Mouse (Mus musculus): ENCODE measurements around the gene Gm11111. TPM values are rescaled to one million over a fixed set of nuclear protein-coding genes. Genes with fewer than 3 reads are reported as not detected.

Gm11111 gene
- polyA plus RNA-seq, 1 experiment = not detected

DNA sequence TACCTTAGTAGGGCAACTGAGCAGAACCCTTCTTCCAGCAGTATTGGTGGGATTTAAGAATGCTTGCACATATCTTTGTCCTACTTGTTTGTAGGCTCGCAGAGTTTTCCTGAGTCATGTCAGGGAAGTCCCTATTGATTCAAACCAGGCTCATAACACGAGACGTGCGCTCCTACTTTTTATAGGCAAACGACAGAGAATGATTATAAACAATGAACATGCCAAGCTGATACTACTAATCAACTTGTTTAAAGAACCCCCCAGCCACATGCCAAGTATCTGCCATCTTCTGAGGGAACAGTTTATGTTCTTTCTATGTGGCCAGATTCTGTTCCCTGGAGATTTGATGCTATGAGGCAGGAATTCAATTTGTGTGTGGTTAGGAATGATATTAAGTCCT, 28.3 kb downstream of the Gm11111 start:
- H3K4me3 ChIP-seq (ENCODE audit: control insufficient read depth, low read depth, low read length) = no peak overlapping the region
- no peaks in the 10 kb centered on the region for H3K27me3 ChIP-seq (ENCODE audit: control insufficient read depth, insufficient read depth, low read length)
- no peak overlapping the region for H3K27ac ChIP-seq (ENCODE audit: control insufficient read depth, insufficient read depth, low read depth, low read length)
- H3K36me3 ChIP-seq (ENCODE audit: control insufficient read depth, insufficient read depth, low read length) = no peaks in the 10 kb centered on the region
- H3K4me1 ChIP-seq (ENCODE audit: control insufficient read depth, insufficient read depth, low read length) = peaks cover 2% of the 10 kb centered on the region; the same call in 1 of the 2 replicates
- no peak for TF ChIP-seq POLR2A (IDR thresholded peaks at IDR 0.05; ENCODE audit: control insufficient read depth, low read depth, low read length)
- TF ChIP-seq CTCF (IDR thresholded peaks at IDR 0.05; ENCODE audit: control insufficient read depth, insufficient read depth, insufficient replicate concordance, low read depth, low read length) = no peak

DNA sequence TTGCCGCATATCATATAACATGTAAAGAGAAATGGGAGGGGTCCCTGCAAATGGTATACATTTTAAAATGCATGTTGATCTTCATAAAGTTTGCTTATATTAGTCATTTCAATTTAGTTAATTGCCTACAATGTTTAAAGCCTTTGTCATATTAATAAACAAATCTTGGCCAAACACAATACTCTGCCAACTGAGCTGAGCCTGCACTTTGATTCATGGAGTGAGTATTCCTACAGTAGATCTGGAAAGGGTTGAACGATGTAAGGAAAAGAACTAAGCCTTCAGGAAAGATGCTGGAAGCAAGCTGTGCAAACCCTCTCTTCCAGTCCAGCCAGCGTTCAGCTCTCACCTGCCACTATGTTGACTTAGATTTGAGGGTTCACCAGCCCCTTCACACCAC, 29.6 kb downstream of the Gm11111 start:
- TF ChIP-seq CTCF (IDR thresholded peaks at IDR 0.05; ENCODE audit: control insufficient read depth, insufficient read depth, insufficient replicate concordance, low read depth, low read length) (no peak), POLR2A (IDR thresholded peaks at IDR 0.05; ENCODE audit: control insufficient read depth, low read depth, low read length) (no peak)
- Histone ChIP-seq H3K4me1 (ENCODE audit: control insufficient read depth, insufficient read depth, low read length) (no peaks in the 10 kb centered on the region), H3K4me3 (ENCODE audit: control insufficient read depth, low read depth, low read length) (no peak overlapping the region), H3K27me3 (ENCODE audit: control insufficient read depth, insufficient read depth, low read length) (no peaks in the 10 kb centered on the region), H3K27ac (ENCODE audit: control insufficient read depth, insufficient read depth, low read depth, low read length) (no peak overlapping the region), H3K36me3 (ENCODE audit: control insufficient read depth, insufficient read depth, low read length) (no peaks in the 10 kb centered on the region)

DNA sequence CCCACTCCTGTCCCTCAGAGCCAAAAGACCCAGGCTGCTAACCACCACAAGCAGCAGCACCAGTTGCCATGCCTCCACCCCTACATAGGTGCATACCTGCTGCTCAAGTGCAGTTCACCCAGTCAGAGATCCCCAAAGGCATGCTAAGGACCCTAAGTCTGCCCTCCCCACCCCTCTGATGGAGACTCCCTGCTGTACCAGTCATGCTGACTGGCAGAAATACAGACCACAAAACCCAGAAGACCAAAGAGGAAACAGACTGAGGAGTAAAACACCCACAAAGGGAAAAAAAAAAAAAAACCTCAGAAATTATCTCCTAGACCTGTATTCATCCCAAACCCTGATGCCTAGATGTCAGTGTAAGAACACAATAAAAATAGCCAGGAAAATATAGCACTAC, 33.4 kb downstream of the Gm11111 start:
- Histone ChIP-seq H3K27ac (ENCODE audit: control insufficient read depth, insufficient read depth, low read depth, low read length) (no peak overlapping the region), H3K27me3 (ENCODE audit: control insufficient read depth, insufficient read depth, low read length) (no peaks in the 10 kb centered on the region), H3K36me3 (ENCODE audit: control insufficient read depth, insufficient read depth, low read length) (no peaks in the 10 kb centered on the region), H3K4me1 (ENCODE audit: control insufficient read depth, insufficient read depth, low read length) (no peaks in the 10 kb centered on the region), H3K4me3 (ENCODE audit: control insufficient read depth, low read depth, low read length) (no peak overlapping the region)
- TF ChIP-seq CTCF (IDR thresholded peaks at IDR 0.05; ENCODE audit: control insufficient read depth, insufficient read depth, insufficient replicate concordance, low read depth, low read length) (no peak), POLR2A (IDR thresholded peaks at IDR 0.05; ENCODE audit: control insufficient read depth, low read depth, low read length) (no peak)

Other genes with a start within 250 kb of the Gm11111 start
- gene Cfap299, start 223.4 kb upstream of the Gm11111 start, polyA plus RNA-seq (2012; rRNA removed) = 47.7 and 62.1 TPM in 2 replicates

All from testis, adult 2 months (tissue).